Mouse (Mus musculus) heart, embryonic 15.5 days (tissue): ENCODE measurements around the gene Rnh1. TPM values are rescaled to one million over a fixed set of nuclear protein-coding genes. Genes with fewer than 3 reads are reported as not detected.
A peak's percentile ranks its signal among the peaks of the same experiment; 100 is the strongest.

Experiments
- ATAC-seq: fragments of 200-750 bp; cut with Nextera tagmentation; replicated peaks from 2 replicates; pipeline ENCODE4 v1.8.0; 2017; ENCODE audit warnings: low read depth, moderate TSS enrichment; ENCODE audit not compliant: insufficient number of reproducible peaks, insufficient read depth, low FRiP score
- H3K27ac ChIP-seq: fragments of 300-500 bp; sonication (generic); 2 replicates; pipeline ENCODE4 v1.5.1; 2015; ENCODE audit warnings: mild to moderate bottlenecking, inconsistent platforms
- H3K27me3 ChIP-seq: fragments of 300-500 bp; sonication (generic); 2 replicates; pipeline ENCODE4 v1.6.1; 2015; ENCODE audit warnings: inconsistent platforms
- H3K36me3 ChIP-seq: fragments of 300-500 bp; sonication (generic); 2 replicates; pipeline ENCODE4 v1.6.1; 2015; ENCODE audit warnings: mild to moderate bottlenecking, inconsistent platforms
- H3K4me1 ChIP-seq: fragments of 300-500 bp; sonication (generic); replicated peaks from 2 replicates; pipeline ENCODE4 v1.6.1; 2015; ENCODE audit warnings: inconsistent platforms
- H3K4me2 ChIP-seq: fragments of 300-500 bp; sonication (generic); 2 replicates; pipeline ENCODE4 v1.6.1; 2015; ENCODE audit warnings: inconsistent platforms, mild to moderate bottlenecking, moderate library complexity
- H3K4me3 ChIP-seq: fragments of 300-500 bp; sonication (generic); 2 replicates; pipeline ENCODE4 v1.5.1; 2015; ENCODE audit warnings: mild to moderate bottlenecking, inconsistent platforms
- H3K9ac ChIP-seq: fragments of 300-500 bp; sonication (generic); 2 replicates; pipeline ENCODE4 v1.6.1; 2015; ENCODE audit warnings: mild to moderate bottlenecking, inconsistent platforms
- H3K9me3 ChIP-seq: fragments of 300-500 bp; sonication (generic); replicated peaks from 2 replicates; pipeline ENCODE4 v1.6.1; 2016; ENCODE audit warnings: inconsistent platforms
- WGBS: fragments of 180-500 bp; shearing (Covaris S2); methylation state at CpG from one replicate; pipeline ENCODE4 v1.1.7; 2015; ENCODE audit warnings: mixed read lengths; 5-methylcytosine and 5-hydroxymethylcytosine counted together
- polyA plus RNA-seq: library from polyadenylated mRNA; unstranded; fragments of >200 nt; fragmentation: Nextera tagmentation; extraction: Ambion mirVana; gene quantifications from 2 replicates; pipeline ENCODE4 v1.2.1, GENCODE M21; 2015

Gene Rnh1
- polyA plus RNA-seq, 1 experiment from 2014 or later, result 86.6 TPM

GRCm38 (mm10) chr7:141215880-141216733 is 43.5 kb upstream of the Rnh1 start:
- H3K4me1 ChIP-seq, result peaks cover 34% of the 10 kb centered on the region
- under 1% methylated on average over 42 of the region's 42 CpGs for WGBS
- peak; percentile 64 for ATAC-seq
- H3K9ac ChIP-seq, result peak overlapping the region; percentile 75
- no peaks in the 10 kb centered on the region for H3K36me3 ChIP-seq
- no peaks in the 10 kb centered on the region for H3K27me3 ChIP-seq
- peak overlapping the region; percentile 85 for H3K27ac ChIP-seq
- H3K4me2 ChIP-seq, result peak overlapping the region; percentile 98
- H3K4me3 ChIP-seq, result peak overlapping the region; percentile 76
- no peaks in the 10 kb centered on the region for H3K9me3 ChIP-seq

GRCm38 (mm10) chr7:141215101-141215879 is 42.6 kb upstream of the Rnh1 start, which contains the start of gene Rassf7:
Gene Rassf7, plus strand, starts transcription at chr7:141215860.
- H3K9me3 ChIP-seq, result no peaks in the 10 kb centered on the region
- peak within 1 kb of the TSS; percentile 98 for H3K4me2 ChIP-seq
- H3K27me3 ChIP-seq, result no peaks in the 10 kb centered on the region
- peak; percentile 94 for ATAC-seq
- no peaks in the 10 kb centered on the region for H3K36me3 ChIP-seq
- WGBS, result 1% methylated on average over 41 of the region's 41 CpGs
- H3K27ac ChIP-seq, result peak within 1 kb of the TSS; percentile 85
- peak within 1 kb of the TSS; percentile 75 for H3K9ac ChIP-seq
- peaks cover 26% of the 10 kb centered on the region for H3K4me1 ChIP-seq
- peak within 1 kb of the TSS; percentile 76 for H3K4me3 ChIP-seq

DNA sequence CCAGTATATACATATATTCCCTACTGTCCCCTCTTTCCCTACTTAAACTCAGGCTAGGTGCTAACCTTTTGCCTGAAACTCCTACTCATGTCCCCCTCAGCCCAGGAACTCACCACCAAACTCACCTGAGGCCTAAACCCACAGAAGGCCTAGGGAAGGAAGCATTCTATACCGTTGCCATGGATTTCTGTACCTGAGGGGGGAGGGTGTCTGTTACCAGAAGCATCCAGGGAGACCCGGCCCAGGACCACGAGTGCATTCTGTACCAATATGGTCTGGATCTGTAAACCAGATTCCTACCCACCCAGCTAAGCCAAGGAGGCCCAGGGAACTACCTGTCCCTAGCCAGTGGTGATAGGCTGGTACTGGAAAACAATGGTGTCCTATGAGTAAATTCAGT is 41.7 kb upstream of the Rnh1 start:
- 80% methylated on average over 3 of the region's 3 CpGs for WGBS
- Histone ChIP-seq H3K27ac (no peak overlapping the region), H3K9me3 (no peaks in the 10 kb centered on the region), H3K4me1 (peaks cover 22% of the 10 kb centered on the region), H3K4me3 (no peak overlapping the region), H3K4me2 (no peak overlapping the region), H3K27me3 (no peaks in the 10 kb centered on the region), H3K36me3 (no peaks in the 10 kb centered on the region), H3K9ac (no peak overlapping the region)
- no peak for ATAC-seq

DNA sequence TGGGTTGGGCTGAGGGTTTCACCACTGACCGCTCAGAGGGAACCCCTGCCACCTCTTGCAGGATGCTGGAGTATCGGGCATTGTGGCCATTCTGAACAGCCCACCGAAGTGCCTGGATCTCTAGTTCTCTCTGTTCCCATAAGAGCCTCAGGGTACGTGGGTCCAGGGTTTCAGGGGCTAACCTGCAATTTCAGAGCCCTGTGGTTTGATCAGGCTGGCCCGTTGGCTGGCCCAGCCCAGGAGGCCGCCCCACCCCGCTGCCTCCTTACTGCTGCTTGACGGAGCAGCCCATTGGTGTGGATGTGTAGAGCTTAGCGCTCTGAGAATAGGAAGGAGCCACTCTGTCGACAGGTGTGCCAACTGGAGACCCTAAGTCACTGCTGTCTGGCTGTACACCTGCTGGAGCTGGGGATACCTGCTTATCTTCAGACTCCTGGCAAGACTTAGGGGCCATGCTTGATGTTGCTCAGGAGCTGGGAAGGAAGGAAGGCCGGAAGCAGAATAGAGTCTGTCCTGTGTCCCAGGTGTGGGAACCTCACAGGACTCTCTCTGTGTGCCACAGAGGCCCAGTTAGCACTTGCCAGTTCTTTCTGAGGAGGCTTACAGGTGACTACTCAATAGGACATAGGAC is 41.1 kb upstream of the Rnh1 start, which contains the start of gene Lmntd2:
Gene Lmntd2 (minus strand): TSS at position 476 of the 631 bp plus-strand sequence.
- 92% methylated on average over 11 of the region's 11 CpGs for WGBS
- Histone ChIP-seq H3K4me3 (peak within 1 kb of the TSS; percentile 76), H3K9ac (peak within 1 kb of the TSS; percentile 50)

GRCm38 (mm10) chr7:141213133-141213532 is 40.5 kb upstream of the Rnh1 start:
- no peak overlapping the region for H3K27ac ChIP-seq
- WGBS, result 85% methylated on average over 3 of the region's 3 CpGs
- H3K27me3 ChIP-seq, result no peaks in the 10 kb centered on the region
- H3K9ac ChIP-seq, result no peak overlapping the region
- no peak for ATAC-seq
- H3K9me3 ChIP-seq, result no peaks in the 10 kb centered on the region
- no peak overlapping the region for H3K4me2 ChIP-seq
- H3K36me3 ChIP-seq, result no peaks in the 10 kb centered on the region
- H3K4me1 ChIP-seq, result peaks cover 22% of the 10 kb centered on the region
- H3K4me3 ChIP-seq, result no peak overlapping the region

More for the DNA sequence above, 41.1 kb upstream of the Rnh1 start, which contains the start of gene Lmntd2:
- Histone ChIP-seq H3K9me3 (no peaks in the 10 kb centered on the region), H3K27me3 (no peaks in the 10 kb centered on the region), H3K4me1 (peaks cover 22% of the 10 kb centered on the region), H3K4me2 (peak within 1 kb of the TSS; percentile 98), H3K27ac (peak within 1 kb of the TSS; percentile 52), H3K36me3 (no peaks in the 10 kb centered on the region)
- no peak for ATAC-seq

GRCm38 (mm10) chr7:141210606-141211131 is 38.0 kb upstream of the Rnh1 start:
- 82% methylated on average over 14 of the region's 14 CpGs for WGBS
- H3K36me3 ChIP-seq, result no peaks in the 10 kb centered on the region
- H3K9ac ChIP-seq, result no peak overlapping the region

DNA sequence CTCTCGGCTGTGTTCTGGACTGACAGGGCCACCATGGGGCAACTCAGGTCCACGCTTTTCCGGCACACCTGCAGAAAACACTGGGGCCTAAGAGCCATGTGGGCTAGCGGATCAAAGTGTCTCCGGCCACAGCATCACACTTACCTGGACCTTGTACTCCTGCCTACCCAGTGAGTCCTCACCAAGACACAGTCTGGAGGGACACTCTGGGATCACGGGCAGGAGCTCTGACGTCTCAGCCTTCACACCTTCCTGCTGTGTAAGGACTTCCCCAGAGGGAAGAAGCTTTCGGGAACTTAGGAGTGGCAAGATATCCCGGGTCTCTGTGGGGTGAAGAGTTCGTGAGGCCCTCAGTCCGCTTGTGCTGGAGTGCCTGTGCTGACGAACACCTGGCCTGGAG is 37.5 kb upstream of the Rnh1 start:
- WGBS, result 64% methylated on average over 12 of the region's 12 CpGs
- H3K4me1 ChIP-seq, result peaks cover 4% of the 10 kb centered on the region
- no peak overlapping the region for H3K4me2 ChIP-seq
- no peaks in the 10 kb centered on the region for H3K9me3 ChIP-seq
- no peak overlapping the region for H3K4me3 ChIP-seq
- no peak for ATAC-seq
- no peaks in the 10 kb centered on the region for H3K27me3 ChIP-seq
- no peak overlapping the region for H3K27ac ChIP-seq
- no peaks in the 10 kb centered on the region for H3K36me3 ChIP-seq
- H3K9ac ChIP-seq, result no peak overlapping the region

More at GRCm38 (mm10) chr7:141210606-141211131, 38.0 kb upstream of the Rnh1 start:
- H3K4me3 ChIP-seq, result no peak overlapping the region
- no peaks in the 10 kb centered on the region for H3K9me3 ChIP-seq
- H3K4me1 ChIP-seq, result peaks cover 5% of the 10 kb centered on the region
- no peak for ATAC-seq
- no peak overlapping the region for H3K4me2 ChIP-seq
- H3K27me3 ChIP-seq, result no peaks in the 10 kb centered on the region
- H3K27ac ChIP-seq, result no peak overlapping the region

DNA sequence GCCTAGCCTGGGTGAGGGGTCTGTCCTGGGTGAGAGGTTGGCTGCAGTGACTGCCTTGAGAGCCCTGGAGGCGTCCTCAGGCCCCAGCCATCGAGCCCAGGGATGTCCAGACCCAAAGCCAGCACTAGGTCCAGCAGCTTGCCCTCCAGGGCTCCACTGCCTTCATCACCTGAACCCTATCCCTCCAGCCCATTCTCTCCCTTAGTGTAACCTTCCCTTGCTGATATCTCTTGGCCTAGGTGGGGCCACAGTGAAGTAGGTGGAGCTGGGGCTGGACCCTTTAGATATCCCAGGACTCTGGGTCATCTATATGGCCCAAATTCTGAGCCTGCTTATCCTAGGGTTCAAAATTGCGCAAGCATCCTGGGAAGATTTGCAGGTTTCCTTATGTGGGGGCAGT is 36.9 kb upstream of the Rnh1 start:
- Histone ChIP-seq H3K4me1 (no peaks in the 10 kb centered on the region), H3K9me3 (no peaks in the 10 kb centered on the region), H3K27ac (no peak overlapping the region)

GRCm38 (mm10) chr7:141206182-141206937 is 33.7 kb upstream of the Rnh1 start:
- Histone ChIP-seq H3K36me3 (no peaks in the 10 kb centered on the region), H3K27me3 (no peaks in the 10 kb centered on the region), H3K9ac (no peak overlapping the region), H3K4me2 (no peak overlapping the region), H3K4me3 (no peak overlapping the region), H3K27ac (no peak overlapping the region), H3K9me3 (no peaks in the 10 kb centered on the region), H3K4me1 (no peaks in the 10 kb centered on the region)
- ATAC-seq, result no peak
- WGBS, result 85% methylated on average over 18 of the region's 18 CpGs

More for the DNA sequence above, 36.9 kb upstream of the Rnh1 start:
- Histone ChIP-seq H3K27me3 (no peaks in the 10 kb centered on the region), H3K9ac (no peak overlapping the region), H3K4me2 (no peak overlapping the region), H3K4me3 (no peak overlapping the region), H3K36me3 (no peaks in the 10 kb centered on the region)
- 67% methylated on average over 3 of the region's 3 CpGs for WGBS
- ATAC-seq, result no peak

DNA sequence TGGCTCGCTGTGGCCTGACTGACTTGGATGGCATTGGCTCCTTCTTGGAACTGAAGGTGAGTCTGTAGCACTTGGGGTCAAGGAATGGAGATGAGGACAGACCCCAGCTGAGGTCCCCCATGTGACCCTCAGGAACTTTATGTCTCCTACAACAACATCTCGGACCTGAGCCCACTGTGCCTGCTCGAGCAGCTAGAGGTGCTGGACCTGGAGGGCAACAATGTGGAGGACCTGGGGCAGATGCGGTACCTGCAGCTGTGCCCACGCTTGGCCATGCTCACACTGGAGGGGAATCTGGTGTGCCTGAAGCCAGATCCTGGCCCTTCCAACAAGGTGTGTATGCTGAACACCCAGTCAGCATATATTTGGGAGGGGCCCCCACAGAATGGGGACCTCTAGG is 32.8 kb upstream of the Rnh1 start:
- Histone ChIP-seq H3K9me3 (no peaks in the 10 kb centered on the region), H3K4me1 (no peaks in the 10 kb centered on the region), H3K4me3 (no peak overlapping the region), H3K4me2 (no peak overlapping the region), H3K9ac (no peak overlapping the region), H3K27me3 (no peaks in the 10 kb centered on the region), H3K27ac (no peak overlapping the region), H3K36me3 (no peaks in the 10 kb centered on the region)
- WGBS, result 89% methylated on average over 5 of the region's 5 CpGs
- ATAC-seq, result no peak
